Mouse (Mus musculus): ENCODE measurements around the gene Zfp248.

Zfp248 gene

GRCm38 (mm10) chr6:118455042-118455631, at the start of gene Zfp248:
TSS of gene Zfp248 (minus strand) at chr6:118455528.
- DNase-seq (ENCODE audit: low spot score): peak; percentile 46

- DNase-seq (ENCODE audit: low spot score): no peak
These were observed 43.7 kb upstream of the Zfp248 start for GRCm38 (mm10) chr6:118499010-118499409.

- no peak for DNase-seq (ENCODE audit: low spot score)
These were observed 26.8 kb upstream of the Zfp248 start for GRCm38 (mm10) chr6:118482125-118482524.

GRCm38 (mm10) chr6:118478957-118479708, 23.8 kb upstream of the Zfp248 start, which contains the start of gene Zfp9:
TSS of gene Zfp9 (minus strand) at chr6:118479320.
- no peak for DNase-seq (ENCODE audit: low spot score)

- no peak for DNase-seq (ENCODE audit: low spot score)
These were observed 22.8 kb upstream of the Zfp248 start for GRCm38 (mm10) chr6:118477875-118478785.

- DNase-seq (ENCODE audit: low spot score): no peak
These were observed 6.9 kb upstream of the Zfp248 start for GRCm38 (mm10) chr6:118462069-118462705.

GRCm38 (mm10) chr6:118457726-118458125, 2.4 kb upstream of the Zfp248 start:
- DNase-seq (ENCODE audit: low spot score): no peak

GRCm38 (mm10) chr6:118454452-118454851, 876 bp downstream of the Zfp248 start:
- no peak for DNase-seq (ENCODE audit: low spot score)

GRCm38 (mm10) chr6:118431502-118431901, 23.8 kb downstream of the Zfp248 start:
- DNase-seq (ENCODE audit: low spot score): no peak

GRCm38 (mm10) chr6:118426666-118427065, 28.7 kb downstream of the Zfp248 start:
- no peak for DNase-seq (ENCODE audit: low spot score)

- DNase-seq (ENCODE audit: low spot score): peak; percentile 91
These were observed 36.0 kb downstream of the Zfp248 start, which contains the start of gene Bms1 for GRCm38 (mm10) chr6:118419050-118419920. TSS of gene Bms1 (minus strand) at chr6:118419474.

- DNase-seq (ENCODE audit: low spot score): no peak
These were observed 44.9 kb downstream of the Zfp248 start for GRCm38 (mm10) chr6:118410428-118410827.

GRCm38 (mm10) chr6:118408510-118408909, 46.8 kb downstream of the Zfp248 start:
- no peak for DNase-seq (ENCODE audit: low spot score)

- DNase-seq (ENCODE audit: low spot score): no peak
These were observed 48.9 kb downstream of the Zfp248 start for GRCm38 (mm10) chr6:118406421-118406820.

GRCm38 (mm10) chr6:118390746-118391145, 64.6 kb downstream of the Zfp248 start:
- DNase-seq (ENCODE audit: low spot score): no peak

- no peak for DNase-seq (ENCODE audit: low spot score)
These were observed 69.4 kb downstream of the Zfp248 start for GRCm38 (mm10) chr6:118385962-118386361.

GRCm38 (mm10) chr6:118381234-118381633, 74.1 kb downstream of the Zfp248 start:
- DNase-seq (ENCODE audit: low spot score): no peak

GRCm38 (mm10) chr6:118380630-118381029, 74.7 kb downstream of the Zfp248 start:
- no peak for DNase-seq (ENCODE audit: low spot score)

- DNase-seq (ENCODE audit: low spot score): peak; percentile 19
These were observed 75.7 kb downstream of the Zfp248 start for GRCm38 (mm10) chr6:118379451-118380167.

- DNase-seq (ENCODE audit: low spot score): no peak
These were observed 77.7 kb downstream of the Zfp248 start for GRCm38 (mm10) chr6:118377611-118378010.

All from spleen, adult 12 weeks (tissue).